Mouse (Mus musculus) hindbrain, embryonic 16.5 days (tissue): ENCODE data around the gene Usp49. TPM values are rescaled to one million over a fixed set of nuclear protein-coding genes. Genes with fewer than 3 reads are reported as not detected.
A peak's percentile ranks its signal among the peaks of the same experiment; 100 is the strongest.
"Not testable (repeated sequence)": the region's sequence is repeated elsewhere in the genome, so short reads cannot be mapped to it uniquely, and the experiment has no call there.

Experiments
- ATAC-seq: fragments of 200-750 bp; cut with Nextera tagmentation; 2 replicates; pipeline ENCODE4 v1.8.0; 2017; ENCODE audit warnings: moderate TSS enrichment, moderate library complexity
- H3K27ac ChIP-seq: fragments of 300-500 bp; sonication (generic); 2 replicates; pipeline ENCODE4 v1.5.1; 2014; ENCODE audit warnings: low read depth, mild to moderate bottlenecking, control low read depth, low read length, moderate library complexity
- H3K27me3 ChIP-seq: fragments of 300-500 bp; sonication (generic); replicated peaks from 2 replicates; pipeline ENCODE4 v1.6.1; 2014; ENCODE audit warnings: low read length; ENCODE audit not compliant: control insufficient read depth, insufficient read depth
- H3K36me3 ChIP-seq: fragments of 300-500 bp; sonication (generic); 2 replicates; pipeline ENCODE4 v1.6.1; 2014; ENCODE audit warnings: mild to moderate bottlenecking, low read length, moderate library complexity, mixed read lengths; ENCODE audit not compliant: control insufficient read depth, insufficient read depth
- H3K4me1 ChIP-seq: fragments of 300-500 bp; sonication (generic); 2 replicates; pipeline ENCODE4 v1.6.1; 2014; ENCODE audit warnings: low read depth, low read length; ENCODE audit not compliant: control insufficient read depth, insufficient read depth
- H3K4me2 ChIP-seq: fragments of 300-500 bp; sonication (generic); 2 replicates; pipeline ENCODE4 v1.6.1; 2014; ENCODE audit warnings: mild to moderate bottlenecking, low read length, control low read depth, moderate library complexity
- H3K4me3 ChIP-seq: fragments of 300-500 bp; sonication (generic); 2 replicates; pipeline ENCODE4 v1.5.1; 2014; ENCODE audit warnings: mild to moderate bottlenecking, low read length, control low read depth, moderate library complexity
- H3K9ac ChIP-seq: fragments of 300-500 bp; sonication (generic); 2 replicates; pipeline ENCODE4 v1.6.1; 2014; ENCODE audit warnings: low read depth, mild to moderate bottlenecking, control low read depth, low read length, moderate library complexity
- H3K9me3 ChIP-seq: fragments of 300-500 bp; sonication (generic); 2 replicates; pipeline ENCODE4 v1.6.1; 2014; ENCODE audit warnings: mild to moderate bottlenecking, low read length, moderate library complexity; ENCODE audit not compliant: control insufficient read depth
- WGBS: fragments of 180-500 bp; shearing (Covaris S2); extraction: QIAGEN DNeasy Blood & Tissue Kit; methylation state at CpG from one replicate; pipeline ENCODE4 v1.1.7; 2014; 5-methylcytosine and 5-hydroxymethylcytosine counted together
- polyA plus RNA-seq: library from polyadenylated mRNA; unstranded; fragments of >200 nt; fragmentation: Nextera tagmentation; extraction: Ambion mirVana; gene quantifications from 2 replicates; pipeline ENCODE4 v1.2.1, GENCODE M21; 2015

The Usp49 gene
- polyA plus RNA-seq, 1 experiment from 2014 or later, result 5.2 TPM

DNA sequence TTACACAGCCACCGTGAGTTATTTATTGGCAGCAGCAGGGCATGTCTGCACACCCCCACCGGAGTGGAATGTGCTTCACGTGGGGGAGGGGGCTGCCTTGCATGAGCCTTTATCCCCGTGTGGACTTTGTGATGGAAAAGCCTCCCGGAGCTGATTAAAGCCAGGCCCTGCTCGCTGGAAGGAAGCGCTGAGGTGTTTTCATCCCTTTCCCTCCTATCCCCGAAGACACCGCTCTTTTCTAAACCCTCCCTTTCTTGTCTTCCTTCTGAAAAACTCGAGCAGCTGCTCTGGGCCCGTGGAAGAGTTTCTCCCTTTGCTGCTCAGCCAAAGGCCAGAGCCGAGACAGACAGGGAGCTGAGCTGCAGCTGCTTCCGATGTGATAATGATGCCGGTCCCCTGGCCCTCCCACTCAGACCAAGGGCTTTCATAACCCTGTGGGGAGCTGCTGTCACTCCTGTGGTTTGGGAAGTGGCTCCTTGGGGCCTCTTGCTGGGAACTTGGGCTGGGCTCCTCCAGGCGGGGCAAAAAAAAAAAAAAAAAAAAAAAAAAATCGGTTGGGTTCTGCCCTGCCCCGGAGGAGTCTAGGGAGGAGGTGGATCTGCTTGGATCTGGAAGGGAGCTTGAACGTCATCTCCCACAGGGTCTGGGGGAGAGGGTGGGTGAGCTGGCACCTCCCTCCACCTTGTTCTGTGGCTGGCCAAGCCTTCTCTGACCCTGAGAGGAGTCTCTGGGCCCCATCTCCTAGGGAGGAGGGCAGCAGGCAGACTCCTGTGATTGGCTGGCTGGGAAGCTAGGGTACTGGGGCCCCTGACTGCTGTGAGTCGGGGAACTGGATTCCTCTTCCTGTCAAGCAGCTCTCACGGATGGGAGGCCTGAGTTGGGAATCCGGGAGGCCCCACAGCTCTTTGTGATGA lies 35.0 kb upstream of the Usp49 start:
- Histone ChIP-seq H3K4me2 (peak overlapping the region; percentile 95), H3K4me1 (peaks cover 23% of the 10 kb centered on the region), H3K36me3 (peaks cover 5% of the 10 kb centered on the region; the same call in 1 of the 2 replicates), H3K27me3 (no peaks in the 10 kb centered on the region; the same call in 1 of the 2 replicates), H3K4me3 (peak overlapping the region; percentile 80), H3K9ac (peak overlapping the region; percentile 77), H3K9me3 (no peaks in the 10 kb centered on the region), H3K27ac (peak overlapping the region; percentile 81)
- WGBS, result 2% methylated on average over 21 of the region's 21 CpGs
- ATAC-seq, result peak; percentile 24

DNA sequence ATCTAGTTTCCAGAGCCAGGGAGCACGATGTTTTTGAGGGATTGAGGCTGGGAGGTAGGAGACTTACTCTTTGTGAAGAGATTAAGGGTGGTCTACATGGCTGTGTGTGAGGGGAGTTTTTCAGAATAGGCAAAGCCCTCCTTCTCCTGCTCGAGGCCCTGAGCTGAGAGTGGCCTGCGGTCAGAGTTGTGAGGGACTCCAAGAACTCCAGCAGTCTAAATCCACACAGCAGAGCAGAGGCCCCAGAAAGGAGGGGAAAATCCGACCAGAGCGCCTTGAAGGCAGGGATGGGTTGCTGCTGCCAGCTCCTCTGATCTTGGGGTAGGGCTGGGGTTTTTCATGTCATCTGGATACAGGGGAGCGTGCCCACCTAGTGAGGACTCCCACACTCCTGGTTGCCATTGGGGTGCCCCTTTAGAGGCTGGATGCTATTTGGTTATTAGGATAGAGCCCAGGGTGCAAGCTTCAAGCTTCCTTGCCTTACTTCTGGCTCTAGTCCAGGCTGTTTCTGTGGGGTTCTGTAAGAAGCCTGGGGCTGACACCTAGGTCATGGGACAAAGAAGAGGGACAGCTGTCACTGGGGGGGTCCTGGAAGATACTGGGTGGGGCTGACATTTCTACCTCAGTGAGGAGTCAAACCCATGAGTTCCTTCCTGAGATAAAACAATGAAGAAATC lies 34.2 kb upstream of the Usp49 start:
- Histone ChIP-seq H3K4me3 (peak overlapping the region; percentile 80; the same call in 1 of the 2 replicates), H3K9ac (peak overlapping the region; percentile 77), H3K4me1 (peaks cover 23% of the 10 kb centered on the region), H3K36me3 (peaks cover 9% of the 10 kb centered on the region; the same call in 1 of the 2 replicates), H3K4me2 (peak overlapping the region; percentile 95), H3K27me3 (no peaks in the 10 kb centered on the region; the same call in 1 of the 2 replicates), H3K27ac (peak overlapping the region; percentile 81), H3K9me3 (no peaks in the 10 kb centered on the region)
- WGBS, result 31% methylated on average over 6 of the region's 6 CpGs
- ATAC-seq, result no peak

DNA sequence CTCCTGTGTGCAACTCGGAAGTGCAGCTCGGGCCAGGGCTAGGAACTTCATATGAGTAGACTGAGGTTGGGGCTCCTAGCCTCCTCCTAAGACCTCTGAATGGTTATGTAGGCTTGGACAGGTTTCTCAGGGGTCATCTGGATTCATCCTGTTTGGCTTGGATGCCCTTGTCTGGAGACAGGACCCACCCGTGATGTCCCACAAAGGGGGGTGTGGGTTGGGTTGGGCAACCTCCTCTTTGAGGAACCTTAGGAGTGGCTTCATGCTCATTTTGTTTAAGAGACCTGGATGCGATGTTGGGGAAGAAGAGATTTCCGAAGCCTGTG lies 33.7 kb upstream of the Usp49 start:
- Histone ChIP-seq H3K27me3 (no peaks in the 10 kb centered on the region), H3K4me1 (peaks cover 23% of the 10 kb centered on the region), H3K9ac (no peak overlapping the region), H3K4me2 (peak overlapping the region; percentile 95), H3K36me3 (peaks cover 14% of the 10 kb centered on the region), H3K27ac (no peak overlapping the region), H3K4me3 (no peak overlapping the region), H3K9me3 (no peaks in the 10 kb centered on the region)
- WGBS, result 66% methylated on average over 5 of the region's 5 CpGs
- no peak for ATAC-seq

DNA sequence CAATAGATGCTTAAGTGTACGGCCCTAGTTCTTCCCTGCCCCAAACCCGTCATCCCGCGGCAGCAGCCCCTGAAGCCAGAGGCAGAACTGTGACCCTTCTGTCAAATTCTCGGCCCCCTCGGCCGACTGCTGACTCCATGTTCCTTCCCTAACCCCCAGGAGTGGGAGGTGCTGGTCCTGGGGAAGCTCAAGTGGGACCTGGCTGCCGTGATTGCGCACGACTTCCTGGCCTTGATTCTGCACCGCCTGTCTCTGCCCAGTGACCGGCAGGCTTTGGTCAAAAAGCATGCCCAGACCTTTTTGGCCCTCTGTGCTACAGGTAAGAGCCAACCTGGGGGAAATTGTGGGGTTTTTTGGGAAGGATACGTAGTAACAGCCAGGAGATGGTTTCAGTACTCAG lies 33.2 kb upstream of the Usp49 start:
- 73% methylated on average over 13 of the region's 13 CpGs for WGBS
- H3K4me2 ChIP-seq, result peak overlapping the region; percentile 95; the same call in 1 of the 2 replicates
- H3K9ac ChIP-seq, result no peak overlapping the region; the same call in 1 of the 2 replicates
- ATAC-seq, result no peak
- no peak overlapping the region for H3K4me3 ChIP-seq
- H3K4me1 ChIP-seq, result peaks cover 23% of the 10 kb centered on the region
- H3K9me3 ChIP-seq, result no peaks in the 10 kb centered on the region
- H3K27me3 ChIP-seq, result no peaks in the 10 kb centered on the region
- peaks cover 18% of the 10 kb centered on the region for H3K36me3 ChIP-seq
- H3K27ac ChIP-seq, result no peak overlapping the region

DNA sequence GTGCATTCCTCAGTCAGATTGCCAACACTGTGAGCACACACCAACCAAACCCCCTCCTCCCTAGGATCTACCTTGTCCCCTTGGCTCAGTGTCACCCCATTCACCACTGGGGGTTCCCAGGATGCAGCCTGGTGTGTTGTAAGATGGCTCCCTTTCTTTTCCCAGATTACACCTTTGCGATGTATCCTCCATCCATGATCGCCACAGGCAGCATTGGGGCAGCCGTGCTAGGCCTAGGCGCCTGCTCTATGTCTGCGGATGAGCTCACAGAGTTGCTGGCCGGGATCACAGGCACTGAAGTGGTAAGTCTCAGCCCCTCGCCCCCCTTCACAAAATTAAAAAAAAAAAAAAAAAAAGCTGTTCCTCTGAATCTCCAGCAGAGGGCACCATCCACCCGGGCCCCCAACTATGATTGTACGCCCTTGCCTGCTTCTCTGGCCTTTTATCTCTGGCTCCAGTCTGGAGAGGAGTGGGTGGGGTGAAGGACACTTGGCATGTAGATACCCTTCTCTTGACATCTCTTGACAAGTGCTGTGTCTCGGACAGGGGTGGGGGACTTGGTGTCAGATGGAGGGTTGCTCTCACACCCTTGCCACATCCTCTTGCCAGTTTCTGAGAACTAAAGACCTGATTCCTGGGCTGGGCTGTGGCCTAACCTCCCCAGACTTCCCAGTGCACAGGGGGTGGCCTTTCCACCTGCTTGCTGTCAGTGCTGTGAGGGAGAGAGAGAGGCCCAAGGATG lies 32.5 kb upstream of the Usp49 start:
- Histone ChIP-seq H3K9ac (peak overlapping the region; percentile 31; the same call in 1 of the 2 replicates), H3K36me3 (peaks cover 22% of the 10 kb centered on the region), H3K4me2 (no peak overlapping the region), H3K4me1 (peaks cover 20% of the 10 kb centered on the region), H3K9me3 (no peaks in the 10 kb centered on the region), H3K4me3 (no peak overlapping the region), H3K27ac (peak overlapping the region; percentile 66; the same call in 1 of the 2 replicates), H3K27me3 (no peaks in the 10 kb centered on the region)
- WGBS, result 27% methylated on average over 10 of the region's 10 CpGs
- no peak for ATAC-seq

DNA sequence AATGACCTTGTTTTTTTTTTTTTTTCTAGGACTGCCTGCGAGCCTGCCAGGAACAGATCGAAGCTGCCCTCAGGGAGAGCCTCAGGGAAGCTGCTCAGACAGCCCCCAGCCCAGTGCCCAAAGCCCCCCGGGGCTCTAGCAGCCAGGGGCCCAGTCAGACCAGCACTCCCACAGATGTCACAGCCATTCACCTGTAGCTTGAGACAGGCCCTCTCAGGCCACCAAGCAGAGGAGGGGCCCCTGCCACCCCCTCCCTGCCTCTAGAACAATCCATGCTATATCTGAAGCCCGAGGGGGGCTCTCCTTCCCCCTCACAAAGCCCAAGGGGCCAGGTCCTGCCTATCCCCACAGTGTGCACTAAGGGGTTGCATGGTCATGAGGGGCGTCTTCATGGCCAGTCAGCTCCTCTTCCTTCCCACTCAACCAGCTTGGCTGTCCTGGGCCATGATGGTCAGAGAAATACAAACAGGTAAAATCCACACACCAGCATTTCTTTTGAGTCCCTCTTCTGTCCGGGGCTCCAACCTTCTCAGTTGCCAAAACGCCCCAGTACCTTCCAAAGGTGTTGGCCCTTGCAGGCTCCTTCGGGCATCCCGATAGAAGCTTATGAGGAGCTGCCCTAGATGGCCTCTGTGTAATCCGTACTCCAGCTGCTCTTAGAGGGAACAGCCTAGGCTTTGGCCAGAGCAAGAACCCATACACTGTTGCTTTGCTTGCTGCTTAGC lies 31.7 kb upstream of the Usp49 start:
- peaks cover 20% of the 10 kb centered on the region for H3K4me1 ChIP-seq
- H3K9me3 ChIP-seq, H3K27me3 ChIP-seq, ATAC-seq, H3K4me3 ChIP-seq, H3K4me2 ChIP-seq: not testable (repeated sequence)
- H3K9ac ChIP-seq, result 0 out of 2 replicates have a peak overlapping the region, but pooled peaks have one; percentile 5
- H3K36me3 ChIP-seq, result peaks cover 24% of the 10 kb centered on the region
- H3K27ac ChIP-seq, result 0 out of 2 replicates have a peak overlapping the region, but pooled peaks have one; percentile 66
- 83% methylated on average over 10 of the region's 10 CpGs for WGBS

DNA sequence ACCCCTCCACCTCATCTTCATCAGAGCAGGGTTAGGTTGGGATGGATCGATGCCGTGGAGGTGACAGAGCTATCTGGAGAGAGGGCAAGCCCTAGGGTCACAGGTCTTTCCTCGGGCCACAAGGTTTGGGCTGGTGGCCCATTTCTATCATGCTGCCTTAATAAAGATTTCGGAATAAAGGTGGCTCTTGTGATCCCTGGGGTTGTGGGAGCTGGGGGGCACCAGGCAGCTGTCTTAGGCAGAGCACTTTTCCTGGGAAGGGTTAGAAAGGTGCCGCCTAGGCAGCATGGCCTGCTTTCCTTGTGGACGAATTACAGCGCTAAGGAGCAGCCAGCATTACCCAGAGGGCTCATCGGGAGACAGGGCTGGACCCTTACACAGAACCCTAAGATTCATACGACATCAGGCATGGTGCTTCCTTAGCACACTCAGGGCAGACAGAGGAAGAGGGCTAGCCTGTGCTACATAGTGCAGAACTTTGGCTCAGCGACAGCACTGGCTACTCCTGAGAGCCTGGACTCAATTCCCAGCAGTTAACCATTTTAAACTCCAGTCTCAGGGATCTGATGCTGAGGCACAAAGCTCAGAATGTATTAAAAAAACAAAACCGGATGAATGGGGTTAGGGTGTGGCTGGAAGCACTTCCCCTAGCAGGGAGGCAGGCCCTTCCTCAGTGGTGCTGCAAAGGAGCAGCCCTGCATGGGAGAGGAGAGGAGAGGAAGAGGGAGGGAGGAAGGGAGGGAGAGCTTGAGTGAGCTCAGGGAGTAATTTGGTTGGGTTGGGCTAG lies 30.8 kb upstream of the Usp49 start:
- no peaks in the 10 kb centered on the region for H3K9me3 ChIP-seq
- H3K4me1 ChIP-seq, result peaks cover 20% of the 10 kb centered on the region
- no peak overlapping the region for H3K9ac ChIP-seq
- H3K4me3 ChIP-seq, result no peak overlapping the region
- H3K36me3 ChIP-seq, result peaks cover 32% of the 10 kb centered on the region
- no peaks in the 10 kb centered on the region for H3K27me3 ChIP-seq
- WGBS, result 76% methylated on average over 11 of the region's 11 CpGs
- H3K4me2 ChIP-seq, result no peak overlapping the region
- no peak overlapping the region for H3K27ac ChIP-seq
- ATAC-seq, result no peak
